In the genomic region with DNA sequence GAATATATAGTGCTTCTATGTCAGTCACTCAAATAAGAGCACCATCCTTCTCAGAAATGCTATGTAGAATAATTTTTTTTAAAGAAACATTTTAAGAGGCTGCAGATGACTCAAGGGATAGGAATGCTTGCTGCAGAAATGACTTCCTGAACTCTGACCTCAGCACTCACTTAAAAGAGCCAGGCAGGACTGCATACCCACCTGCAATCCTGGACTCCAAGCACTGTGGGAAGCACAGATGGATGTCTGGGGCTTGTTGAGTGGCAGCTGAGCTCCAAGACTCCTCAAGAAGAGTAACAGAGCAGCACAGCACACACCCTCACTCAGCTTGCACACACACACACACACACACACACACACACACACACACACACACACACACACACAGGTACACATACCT, we compare ENCODE assay signal across 26 mouse cellular contexts.
A peak's percentile ranks its signal among the peaks of the same experiment; 100 is the strongest.
DNase-seq lines count a peak whose midpoint lies in the region; ATAC-seq and TF ChIP-seq lines count a peak whose summit lies in the region.
"Had no signal": no experiment of that assay in that cellular context is flagged by ENCODE, and none has a peak within 500 bp of the region (broad histone marks: within the 10 kb centered on the region; RNA-seq: fewer than 3 reads in every experiment).

No protein-coding gene starts in this region.

- no peaks in the 10 kb centered on the region for H3K36me3 ChIP-seq in kidney, postnatal 0 days (ENCODE audit: insufficient read depth, low read length)
- no peaks in the 10 kb centered on the region for H3K36me3 ChIP-seq in intestine, embryonic 16.5 days (ENCODE audit: control insufficient read depth, insufficient read depth, low read length)
- no peaks in the 10 kb centered on the region for H3K36me3 ChIP-seq in heart, embryonic 12.5 days
- H3K36me3 ChIP-seq: heart, embryonic 15.5 days had no signal

- no peak overlapping the region for H3K4me2 ChIP-seq in kidney, postnatal 0 days (ENCODE audit: low read length)
- no peak overlapping the region for H3K4me2 ChIP-seq in intestine, embryonic 16.5 days (ENCODE audit: low read depth, low read length)
- H3K4me2 ChIP-seq in heart, embryonic 12.5 days, result no peak overlapping the region
- H3K4me2 ChIP-seq: forebrain, embryonic 13.5 days; heart, embryonic 15.5 days; neural tube, embryonic 12.5 days had no signal

- DNase-seq in kidney, postnatal 0 days (ENCODE audit: low spot score), result peak; percentile 3
- DNase-seq in kidney, adult 9 months, result no peak
- peak; percentile 43 for DNase-seq in 3T3-L1 (ENCODE audit: low read depth, low spot score)
- DNase-seq in embryo, embryonic 10.5 days (ENCODE audit: low spot score), result peak; percentile 9
- DNase-seq in spleen, postnatal 14 days (ENCODE audit: low spot score in 2 of 2), result no peak
- DNase-seq: adrenal gland, adult 2 months; B cell, adult 2 months; cerebellum, adult 8-10 months; cerebellum, postnatal 25 days; gastrocnemius, postnatal 14 days; kidney, postnatal 4 days; left cerebral cortex, postnatal 4 days; liver; right cerebral cortex, adult 18-20 months; spleen, adult 18-20 months; thymus, postnatal 4 days had no signal

- no peaks in the 10 kb centered on the region for H3K4me1 ChIP-seq in kidney, postnatal 0 days (replicated peaks; ENCODE audit: insufficient read depth, low read length)
- H3K4me1 ChIP-seq in intestine, embryonic 16.5 days (ENCODE audit: control insufficient read depth, insufficient read depth, low read length), result no peaks in the 10 kb centered on the region
- H3K4me1 ChIP-seq in heart, embryonic 12.5 days (replicated peaks), result peaks cover 3% of the 10 kb centered on the region; the same call in 1 of the 2 replicates
- H3K4me1 ChIP-seq: heart, embryonic 15.5 days; midbrain, embryonic 10.5 days; neural tube, embryonic 12.5 days had no signal

- H3K27me3 ChIP-seq in kidney, postnatal 0 days (ENCODE audit: insufficient read depth, low read length), result no peaks in the 10 kb centered on the region
- H3K27me3 ChIP-seq in intestine, embryonic 16.5 days (replicated peaks; ENCODE audit: control insufficient read depth, insufficient read depth, low read length), result no peaks in the 10 kb centered on the region
- H3K27me3 ChIP-seq in heart, embryonic 12.5 days (replicated peaks), result no peaks in the 10 kb centered on the region
- H3K27me3 ChIP-seq: forebrain, embryonic 13.5 days; heart, embryonic 15.5 days; neural tube, embryonic 12.5 days had no signal

- H3K9me3 ChIP-seq in kidney, postnatal 0 days (replicated peaks; ENCODE audit: low read length), result no peaks in the 10 kb centered on the region
- no peaks in the 10 kb centered on the region for H3K9me3 ChIP-seq in intestine, embryonic 16.5 days (ENCODE audit: control insufficient read depth, low read length)
- no peaks in the 10 kb centered on the region for H3K9me3 ChIP-seq in heart, embryonic 12.5 days (replicated peaks)
- H3K9me3 ChIP-seq: forebrain, embryonic 13.5 days; heart, embryonic 15.5 days; midbrain, embryonic 10.5 days; neural tube, embryonic 12.5 days had no signal

- no peak for TF ChIP-seq CTCF in kidney, postnatal 0 days (IDR thresholded peaks at IDR 0.05; ENCODE audit: low read depth)

- no peak overlapping the region for H3K27ac ChIP-seq in kidney, postnatal 0 days
- no peak overlapping the region for H3K27ac ChIP-seq in intestine, embryonic 16.5 days (ENCODE audit: low read length)
- no peak overlapping the region for H3K27ac ChIP-seq in heart, embryonic 12.5 days (ENCODE audit: poor library complexity, severe bottlenecking)
- H3K27ac ChIP-seq: forebrain, embryonic 13.5 days; heart, embryonic 15.5 days; liver, embryonic 14.5 days; midbrain, embryonic 10.5 days; neural tube, embryonic 12.5 days had no signal

- H3K4me3 ChIP-seq in kidney, postnatal 0 days (replicated peaks; ENCODE audit: low read depth, low read length), result no peak overlapping the region
- no peak overlapping the region for H3K4me3 ChIP-seq in intestine, embryonic 16.5 days (ENCODE audit: low read length)
- no peak overlapping the region for H3K4me3 ChIP-seq in heart, embryonic 12.5 days
- H3K4me3 ChIP-seq: forebrain, embryonic 13.5 days; heart, embryonic 15.5 days; midbrain, embryonic 10.5 days; neural tube, embryonic 12.5 days had no signal

- ATAC-seq in kidney, postnatal 0 days (replicated peaks; ENCODE audit: low FRiP score, low read depth), result peak; percentile 21; the same call in 1 of the 2 replicates
- ATAC-seq in intestine, embryonic 16.5 days, result 0 out of 2 replicates have a peak, but pooled peaks have one; percentile 38
- ATAC-seq in heart, embryonic 12.5 days (ENCODE audit: insufficient number of reproducible peaks, low FRiP score), result no peak
- ATAC-seq: activated CD4-positive, CD25-positive, alpha-beta regulatory T cell, adult 4 months; forebrain, embryonic 13.5 days; hindbrain, embryonic 16.5 days; midbrain, embryonic 16.5 days had no signal

- no peak overlapping the region for H3K9ac ChIP-seq in kidney, postnatal 0 days (ENCODE audit: low read depth, low read length)
- H3K9ac ChIP-seq in intestine, embryonic 16.5 days (ENCODE audit: low read depth, low read length), result no peak overlapping the region
- H3K9ac ChIP-seq in heart, embryonic 12.5 days, result no peak overlapping the region
- H3K9ac ChIP-seq: forebrain, embryonic 13.5 days; heart, embryonic 15.5 days; liver, embryonic 14.5 days; neural tube, embryonic 12.5 days had no signal

Comparison
In these comparisons a context has a peak if more than half of its experiments do, and no peak if none do; other contexts are left out.
1. DNase-seq: peak in kidney, postnatal 0 days (single experiment), 3T3-L1 (single experiment) and embryo, embryonic 10.5 days (single experiment); none in kidney, adult 9 months (single experiment) and spleen, postnatal 14 days (0 of 2).